Mouse (Mus musculus) CH12.LX (cell line): ENCODE measurements at regions not wholly inside any gene's neighbourhood (a gene's known extent, or its start where the extent isn't known, plus 50 kb on each side); places are given as distances from the start of the nearest gene placed in this dataset.

Experiments used
- DNase-seq: peaks from one replicate; pipeline ENCODE4 v3.0.0-alpha.2; 2013; ENCODE audit errors: extremely low read depth
- H3K27ac ChIP-seq: 2 replicates; pipeline ENCODE4 v1.5.1; 2012; ENCODE audit warnings: low read depth, mild to moderate bottlenecking, control low read depth, moderate library complexity; ENCODE audit not compliant: insufficient read depth
- H3K27me3 ChIP-seq: replicated peaks from 2 replicates; pipeline ENCODE3; 2012; ENCODE audit warnings: inconsistent platforms
- H3K36me3 ChIP-seq, 2 experiments: replicated peaks in 1 of 2; 2 replicates each; pipeline versions ENCODE3 to v1.6.1; 2012; ENCODE audit warnings: inconsistent platforms in 1 of 2, low read length in 1 of 2, mild to moderate bottlenecking in 1 of 2, mixed read lengths in 1 of 2, moderate library complexity in 1 of 2; ENCODE audit not compliant: control insufficient read depth in 1 of 2, insufficient read depth in 1 of 2
- H3K4me1 ChIP-seq, 2 experiments: 2 replicates each; pipeline ENCODE4 v1.6.1; 2012; ENCODE audit warnings: inconsistent platforms in 1 of 2, moderate library complexity in 1 of 2; ENCODE audit not compliant: insufficient read depth in 2 of 2, control insufficient read depth in 1 of 2
- H3K4me2 ChIP-seq: 2 replicates; pipeline ENCODE4 v1.6.1; 2012; ENCODE audit warnings: low read depth, mild to moderate bottlenecking, control low read depth; ENCODE audit not compliant: poor library complexity, insufficient read depth, severe bottlenecking
- H3K4me3 ChIP-seq, 3 experiments: fragments of 150-350 bp in 1 of 3; sonication (generic) in 1 of 3; replicated peaks in 1 of 3; 2 replicates each; pipeline versions ENCODE3 to v1.5.1; 2011 to 2012; ENCODE audit warnings: low read depth in 2 of 3, low read length in 2 of 3, mild to moderate bottlenecking in 2 of 3, moderate library complexity in 2 of 3, control low read depth in 1 of 3, improper control_type of control experiment in 1 of 3, inconsistent platforms in 1 of 3, mixed read lengths in 1 of 3; ENCODE audit not compliant: poor library complexity in 1 of 3
- H3K79me2 ChIP-seq: replicated peaks from 2 replicates; pipeline ENCODE4 v1.6.1; 2012; ENCODE audit warnings: mild to moderate bottlenecking, moderate library complexity; ENCODE audit not compliant: control insufficient read depth, poor library complexity, insufficient read depth, severe bottlenecking; ENCODE audit errors: extremely low read depth
- H3K9ac ChIP-seq: 2 replicates; pipeline ENCODE4 v1.6.1; 2012; ENCODE audit warnings: low read depth, mild to moderate bottlenecking, control low read depth, moderate library complexity; ENCODE audit not compliant: insufficient read depth
- H3K9me3 ChIP-seq: replicated peaks from 2 replicates; pipeline ENCODE3; 2012; ENCODE audit warnings: low read length, inconsistent platforms, mixed read lengths
- BHLHE40 ChIP-seq: IDR thresholded peaks from 2 replicates; pipeline ENCODE4 v1.6.1; 2011; ENCODE audit warnings: mild to moderate bottlenecking, low read depth, low read length, improper control_type of control experiment
- CHD2 ChIP-seq: IDR thresholded peaks from 2 replicates; pipeline ENCODE4 v1.6.1; 2011; ENCODE audit warnings: low read length, improper control_type of control experiment
- CTCF ChIP-seq, 2 experiments: IDR thresholded peaks in 1 of 2; conservative IDR thresholded peaks in 1 of 2; 2 replicates each; pipeline ENCODE4 v1.5.1; 2011 to 2012; ENCODE audit warnings: low read depth in 2 of 2, low read length in 2 of 2, improper control_type of control experiment in 1 of 2, inconsistent platforms in 1 of 2, mild to moderate bottlenecking in 1 of 2, moderate library complexity in 1 of 2
- E2F4 ChIP-seq: IDR thresholded peaks from 2 replicates; pipeline ENCODE4 v1.6.1; 2011; ENCODE audit warnings: low read depth, low read length, improper control_type of control experiment; ENCODE audit not compliant: insufficient replicate concordance
- ETS1 ChIP-seq: conservative IDR thresholded peaks from 2 replicates; pipeline ENCODE4 v1.6.1; 2012; ENCODE audit warnings: low read depth, mild to moderate bottlenecking, inconsistent platforms, low read length, improper control_type of control experiment, moderate library complexity
- GABPA ChIP-seq: IDR thresholded peaks from 2 replicates; pipeline ENCODE4 v1.6.1; 2012; ENCODE audit warnings: low read depth, low read length, improper control_type of control experiment, inconsistent platforms; ENCODE audit not compliant: insufficient replicate concordance
- IRF4 ChIP-seq: IDR thresholded peaks from 2 replicates; pipeline ENCODE4 v1.6.1; 2014; ENCODE audit warnings: low read depth, mild to moderate bottlenecking, inconsistent platforms, low read length, improper control_type of control experiment
- JUN ChIP-seq: IDR thresholded peaks from 2 replicates; pipeline ENCODE4 v1.6.1; 2011; ENCODE audit warnings: low read depth, mild to moderate bottlenecking, low read length, improper control_type of control experiment, moderate library complexity; ENCODE audit not compliant: insufficient read depth
- JUND ChIP-seq: conservative IDR thresholded peaks from 2 replicates; pipeline ENCODE4 v1.6.1; 2011; ENCODE audit warnings: low read depth, low read length, improper control_type of control experiment
- KAT2A ChIP-seq: IDR thresholded peaks from 2 replicates; pipeline ENCODE4 v1.6.1; 2012; ENCODE audit warnings: low read length, improper control_type of control experiment, inconsistent platforms; ENCODE audit not compliant: insufficient replicate concordance
- MAFK ChIP-seq: IDR thresholded peaks from 2 replicates; pipeline ENCODE4 v1.6.1; 2011; ENCODE audit warnings: low read length, improper control_type of control experiment; ENCODE audit not compliant: insufficient replicate concordance
- MAX ChIP-seq: IDR thresholded peaks from 2 replicates; pipeline ENCODE4 v1.6.1; 2011; ENCODE audit warnings: low read length, improper control_type of control experiment
- MAZ ChIP-seq: IDR thresholded peaks from 2 replicates; pipeline ENCODE4 v1.6.1; 2012; ENCODE audit warnings: low read depth, mild to moderate bottlenecking, inconsistent platforms, low read length, improper control_type of control experiment, moderate library complexity
- MEF2A ChIP-seq: IDR thresholded peaks from 2 replicates; pipeline ENCODE4 v1.6.1; 2014; ENCODE audit warnings: low read depth, mild to moderate bottlenecking, inconsistent platforms, low read length, improper control_type of control experiment, borderline replicate concordance
- POLR2A ChIP-seq: IDR thresholded peaks from 2 replicates; pipeline ENCODE4 v1.6.1; 2011; ENCODE audit warnings: low read depth, mild to moderate bottlenecking, improper control_type of control experiment, low read length
- RAD21 ChIP-seq: IDR thresholded peaks from 2 replicates; pipeline ENCODE4 v1.6.1; 2011; ENCODE audit warnings: low read depth, mild to moderate bottlenecking, low read length, improper control_type of control experiment, moderate library complexity
- RCOR1 ChIP-seq: conservative IDR thresholded peaks from 2 replicates; pipeline ENCODE4 v1.6.1; 2012; ENCODE audit warnings: low read depth, mild to moderate bottlenecking, inconsistent platforms, low read length, improper control_type of control experiment
- SIN3A ChIP-seq: IDR thresholded peaks from 2 replicates; pipeline ENCODE4 v1.6.1; 2012; ENCODE audit warnings: low read length, improper control_type of control experiment, inconsistent platforms
- SMC3 ChIP-seq: IDR thresholded peaks from 2 replicates; pipeline ENCODE4 v1.6.1; 2011; ENCODE audit warnings: low read depth, low read length, improper control_type of control experiment
- TBP ChIP-seq: conservative IDR thresholded peaks from 2 replicates; pipeline ENCODE4 v1.6.1; 2011; ENCODE audit warnings: low read depth, low read length, improper control_type of control experiment
- USF1 ChIP-seq: IDR thresholded peaks from 2 replicates; pipeline ENCODE4 v1.6.1; 2014; ENCODE audit warnings: low read depth, mild to moderate bottlenecking, inconsistent platforms, low read length, improper control_type of control experiment
- USF2 ChIP-seq: conservative IDR thresholded peaks from 2 replicates; pipeline ENCODE4 v1.6.1; 2011; ENCODE audit warnings: low read depth, low read length, improper control_type of control experiment
- ZC3H11A ChIP-seq: IDR thresholded peaks from 2 replicates; pipeline ENCODE4 v1.6.1; 2012; ENCODE audit warnings: low read depth, mild to moderate bottlenecking, inconsistent platforms, low read length, improper control_type of control experiment
- ZKSCAN1 ChIP-seq: IDR thresholded peaks from 2 replicates; pipeline ENCODE4 v1.6.1; 2012; ENCODE audit warnings: low read depth, inconsistent platforms, low read length, improper control_type of control experiment, borderline replicate concordance
- ZMIZ1 ChIP-seq: IDR thresholded peaks from 2 replicates; pipeline ENCODE4 v1.6.1; 2012; ENCODE audit warnings: low read depth, mild to moderate bottlenecking, inconsistent platforms, low read length, improper control_type of control experiment
- ZNF384 ChIP-seq: IDR thresholded peaks from 2 replicates; pipeline ENCODE4 v1.6.1; 2012; ENCODE audit warnings: low read depth, low read length, improper control_type of control experiment, inconsistent platforms
- dilution Hi-C: fragments of 300-500 bp; cut with MboI; formaldehyde crosslinking; loops from 2 replicates; pipeline ENCODE4 v1.14.3; 2020; ENCODE audit warnings: low sequenced_read_pairs; ENCODE audit not compliant: extremely low pct_unique_long_range_greater_than_20kb, extremely low pct_ligation_motif_present
- in situ Hi-C: fragments of 300-500 bp; cut with MboI; formaldehyde crosslinking; loops from 3 replicates; pipeline ENCODE4 v1.14.3; 2019; ENCODE audit warnings: low sequenced_read_pairs, low pct_ligation_motif_present, low pct_unique_long_range_greater_than_20kb, mixed read lengths

GRCm38 (mm10) chr2:131672646-131673045 is 110.6 kb upstream of the Adra1d start:
- no peak for TF ChIP-seq MAX
- no peak for TF ChIP-seq KAT2A
- TF ChIP-seq CHD2, result no peak
- TF ChIP-seq ZMIZ1, result no peak
- TF ChIP-seq CTCF (conservative IDR thresholded peaks at IDR 0.05 in 1 of 2, IDR thresholded peaks at IDR 0.05 in 1 of 2; ENCODE audit: low read depth in 2 of 2, low read length in 2 of 2), result no peak
- TF ChIP-seq RAD21, result no peak
- TF ChIP-seq JUN, result no peak
- no peak for TF ChIP-seq ZKSCAN1
- no peak for TF ChIP-seq ETS1
- TF ChIP-seq SMC3, result no peak
- TF ChIP-seq E2F4, result no peak
- TF ChIP-seq ZC3H11A, result no peak
- TF ChIP-seq MAFK, result no peak
- TF ChIP-seq POLR2A, result no peak
- no peak for TF ChIP-seq ZNF384
- TF ChIP-seq RCOR1, result no peak
- Histone ChIP-seq H3K79me2 (no peaks in the 10 kb centered on the region), H3K9me3 (no peaks in the 10 kb centered on the region), H3K4me1 (no peaks in the 10 kb centered on the region; a peak in 1 of 4 replicates), H3K27me3 (peaks cover 32% of the 10 kb centered on the region), H3K4me2 (no peak overlapping the region), H3K36me3 (no peaks in the 10 kb centered on the region), H3K9ac (no peak overlapping the region), H3K4me3 (no peak overlapping the region), H3K27ac (no peak overlapping the region)
- DNase-seq, result no peak
- dilution Hi-C loops (no loop called here), in situ Hi-C loops (no loop called here)

GRCm38 (mm10) chr2:131672223-131672622 is 110.1 kb upstream of the Adra1d start:
- no peaks in the 10 kb centered on the region for H3K36me3 ChIP-seq
- no peak overlapping the region for H3K4me2 ChIP-seq
- H3K27ac ChIP-seq, result no peak overlapping the region
- in situ Hi-C loops (no loop called here), dilution Hi-C loops (no loop called here)
- H3K9ac ChIP-seq, result no peak overlapping the region
- peaks cover 35% of the 10 kb centered on the region for H3K27me3 ChIP-seq
- no peak for TF ChIP-seq BHLHE40
- TF ChIP-seq TBP, result no peak
- no peak for TF ChIP-seq IRF4
- no peak for TF ChIP-seq USF1
- TF ChIP-seq CTCF (conservative IDR thresholded peaks at IDR 0.05 in 1 of 2, IDR thresholded peaks at IDR 0.05 in 1 of 2; ENCODE audit: low read depth in 2 of 2, low read length in 2 of 2), result no peak
- no peak for TF ChIP-seq MAZ
- TF ChIP-seq USF2, result no peak
- TF ChIP-seq JUND, result no peak
- no peak for TF ChIP-seq MAX
- TF ChIP-seq RAD21, result no peak
- no peak for TF ChIP-seq KAT2A
- TF ChIP-seq SIN3A, result no peak
- no peak for TF ChIP-seq GABPA
- no peak for TF ChIP-seq MEF2A
- no peak for TF ChIP-seq ETS1
- no peak for TF ChIP-seq ZKSCAN1
- no peak for TF ChIP-seq JUN
- no peak for TF ChIP-seq ZNF384
- TF ChIP-seq, all 38 proteins: peak for 0
- no peaks in the 10 kb centered on the region for H3K9me3 ChIP-seq
- H3K4me3 ChIP-seq, result no peak overlapping the region
- no peak for DNase-seq
- H3K4me1 ChIP-seq, result no peaks in the 10 kb centered on the region; a peak in 1 of 4 replicates
- H3K79me2 ChIP-seq, result no peaks in the 10 kb centered on the region
